In the genomic region with DNA sequence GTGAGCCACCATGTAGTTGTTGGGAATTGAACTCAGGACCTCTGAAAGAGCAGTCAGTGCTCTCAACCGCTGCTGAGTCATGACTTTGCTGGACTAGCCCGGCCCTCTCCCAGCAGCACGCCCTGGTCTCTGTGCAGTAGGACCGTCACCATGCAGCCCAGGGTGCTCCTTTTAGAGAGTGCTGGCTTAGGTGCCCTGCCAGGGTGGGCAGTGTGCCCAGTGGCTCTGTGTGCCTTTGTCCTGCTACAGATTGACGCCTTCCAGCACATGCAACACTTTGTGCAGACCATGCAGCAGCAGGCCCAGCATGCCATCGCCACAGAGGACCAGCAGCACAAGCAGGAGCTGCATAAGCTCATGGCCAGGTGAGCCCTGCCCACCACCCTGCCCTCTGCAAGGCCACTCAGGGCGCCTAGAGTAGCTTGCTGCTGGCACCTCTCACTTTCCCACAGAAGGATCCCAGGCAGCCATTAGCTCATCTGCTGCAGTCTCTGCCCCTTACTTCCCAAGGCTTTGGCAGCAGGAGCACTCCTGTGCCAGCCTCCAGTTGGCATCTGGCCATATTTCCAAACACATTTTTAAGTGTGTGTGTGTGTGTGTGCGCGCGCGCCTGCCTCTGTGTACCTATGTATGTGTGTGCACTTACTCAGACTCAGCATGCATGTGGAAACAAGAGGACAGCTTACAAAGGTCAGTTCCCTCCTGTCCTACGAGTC, we compare ENCODE assay signal across 9 mouse cellular contexts. TPM values are rescaled to one million over a fixed set of nuclear protein-coding genes. Genes with fewer than 3 reads are reported as not detected.
DNase-seq lines count a peak whose midpoint lies in the region; ATAC-seq lines count a peak whose summit lies in the region.
"Had no signal": no experiment of that assay in that cellular context is flagged by ENCODE, and none has a peak within 500 bp of the region (broad histone marks: within the 10 kb centered on the region; RNA-seq: fewer than 3 reads in every experiment).

No protein-coding gene starts in this region.

- no peak overlapping the region for H3K4me3 ChIP-seq in forebrain, embryonic 13.5 days
- H3K4me3 ChIP-seq in forebrain, embryonic 10.5 days, result no peak overlapping the region
- H3K4me3 ChIP-seq in limb, embryonic 13.5 days, result no peak overlapping the region
- no peak overlapping the region for H3K4me3 ChIP-seq in limb, embryonic 10.5 days
- no peak overlapping the region for H3K4me3 ChIP-seq in hindbrain, embryonic 16.5 days (ENCODE audit: low read length)

- H3K4me2 ChIP-seq in forebrain, embryonic 13.5 days, result no peak overlapping the region
- no peak overlapping the region for H3K4me2 ChIP-seq in limb, embryonic 13.5 days (replicated peaks)
- no peak overlapping the region for H3K4me2 ChIP-seq in hindbrain, embryonic 16.5 days (ENCODE audit: low read length)

- H3K27ac ChIP-seq in forebrain, embryonic 13.5 days, result no peak overlapping the region
- H3K27ac ChIP-seq in forebrain, embryonic 10.5 days, result no peak overlapping the region
- no peak overlapping the region for H3K27ac ChIP-seq in limb, embryonic 13.5 days
- no peak overlapping the region for H3K27ac ChIP-seq in limb, embryonic 10.5 days
- no peak overlapping the region for H3K27ac ChIP-seq in hindbrain, embryonic 16.5 days (ENCODE audit: low read depth, low read length)

- H3K27me3 ChIP-seq in forebrain, embryonic 13.5 days, result no peaks in the 10 kb centered on the region
- no peaks in the 10 kb centered on the region for H3K27me3 ChIP-seq in forebrain, embryonic 10.5 days (ENCODE audit: poor library complexity, severe bottlenecking)
- no peaks in the 10 kb centered on the region for H3K27me3 ChIP-seq in limb, embryonic 13.5 days
- H3K27me3 ChIP-seq in limb, embryonic 10.5 days (ENCODE audit: low read depth, poor library complexity, severe bottlenecking), result no peaks in the 10 kb centered on the region
- no peaks in the 10 kb centered on the region for H3K27me3 ChIP-seq in hindbrain, embryonic 16.5 days (replicated peaks; ENCODE audit: control insufficient read depth, insufficient read depth, low read length)

- peaks cover 96% of the 10 kb centered on the region for H3K36me3 ChIP-seq in forebrain, embryonic 13.5 days (ENCODE audit: poor library complexity, severe bottlenecking)
- H3K36me3 ChIP-seq in forebrain, embryonic 10.5 days (replicated peaks), result peaks cover 96% of the 10 kb centered on the region
- H3K36me3 ChIP-seq in limb, embryonic 13.5 days, result peaks cover 94% of the 10 kb centered on the region
- peaks cover 95% of the 10 kb centered on the region for H3K36me3 ChIP-seq in limb, embryonic 10.5 days
- peaks cover 64% of the 10 kb centered on the region for H3K36me3 ChIP-seq in hindbrain, embryonic 16.5 days (ENCODE audit: control insufficient read depth, insufficient read depth, low read length)

- H3K4me1 ChIP-seq in forebrain, embryonic 13.5 days, result peaks cover 5% of the 10 kb centered on the region; the same call in 1 of the 2 replicates
- no peaks in the 10 kb centered on the region for H3K4me1 ChIP-seq in forebrain, embryonic 10.5 days
- no peaks in the 10 kb centered on the region for H3K4me1 ChIP-seq in limb, embryonic 13.5 days
- H3K4me1 ChIP-seq in limb, embryonic 10.5 days, result no peaks in the 10 kb centered on the region
- no peaks in the 10 kb centered on the region for H3K4me1 ChIP-seq in hindbrain, embryonic 16.5 days (ENCODE audit: control insufficient read depth, insufficient read depth, low read depth, low read length)

- no peak for DNase-seq in forebrain, embryonic 10.5 days (ENCODE audit: extremely low spot score, low spot score)
- no peak for DNase-seq in limb, embryonic 10.5 days (ENCODE audit: low spot score)
- peak; percentile 49 for DNase-seq in cerebellum, adult 11-12 months
- DNase-seq in lung, postnatal 25 days (ENCODE audit: low spot score), result no peak
- no peak for DNase-seq in yolk sac, embryonic 10.5 days (ENCODE audit: low spot score)
- DNase-seq: B cell, adult 2 months had no signal

- ATAC-seq in forebrain, embryonic 13.5 days, result peak; percentile 66
- ATAC-seq in limb, embryonic 13.5 days (ENCODE audit: low FRiP score, low read depth), result no peak
- ATAC-seq in hindbrain, embryonic 16.5 days, result peak; percentile 89

- WGBS in forebrain, embryonic 13.5 days, result 82% methylated on average over 12 of the region's 12 CpGs
- 91% methylated on average over 12 of the region's 12 CpGs for WGBS in forebrain, embryonic 10.5 days
- 93% methylated on average over 12 of the region's 12 CpGs for WGBS in limb, embryonic 13.5 days
- WGBS in limb, embryonic 10.5 days, result 92% methylated on average over 12 of the region's 12 CpGs
- 77% methylated on average over 12 of the region's 12 CpGs for WGBS in hindbrain, embryonic 16.5 days

- H3K9me3 ChIP-seq in forebrain, embryonic 13.5 days (replicated peaks), result no peaks in the 10 kb centered on the region
- no peaks in the 10 kb centered on the region for H3K9me3 ChIP-seq in forebrain, embryonic 10.5 days
- H3K9me3 ChIP-seq in limb, embryonic 13.5 days, result no peaks in the 10 kb centered on the region
- no peaks in the 10 kb centered on the region for H3K9me3 ChIP-seq in limb, embryonic 10.5 days (replicated peaks)
- H3K9me3 ChIP-seq in hindbrain, embryonic 16.5 days (ENCODE audit: control insufficient read depth, low read length), result no peaks in the 10 kb centered on the region

- H3K9ac ChIP-seq in forebrain, embryonic 13.5 days, result no peak overlapping the region
- peak overlapping the region; percentile 50; the same call in 1 of the 2 replicates for H3K9ac ChIP-seq in limb, embryonic 13.5 days
- H3K9ac ChIP-seq in hindbrain, embryonic 16.5 days (ENCODE audit: low read depth, low read length), result no peak overlapping the region

RNA-seq across cellular contexts. Expression of gene Exosc10, which starts 24.5 kb away (rescaled TPM):
- 84.0 and 87.3 TPM in 2 replicates for polyA plus RNA-seq in forebrain, embryonic 13.5 days (2015; fragmentation: Nextera tagmentation; extraction: Ambion mirVana)
- polyA plus RNA-seq in forebrain, embryonic 10.5 days (2016; fragmentation: Nextera tagmentation; extraction: Ambion mirVana), result 96.0 and 97.2 TPM in 2 replicates
- polyA plus RNA-seq in limb, embryonic 13.5 days (2015; fragmentation: Nextera tagmentation; extraction: Ambion mirVana), result 103 TPM in 2 replicates
- polyA plus RNA-seq in limb, embryonic 10.5 days (2016; fragmentation: Nextera tagmentation; extraction: Ambion mirVana), result 108 and 115 TPM in 2 replicates
- polyA plus RNA-seq in hindbrain, embryonic 16.5 days (2015; fragmentation: Nextera tagmentation; extraction: Ambion mirVana), result 84.8 and 92.4 TPM in 2 replicates

RNA-seq across cellular contexts. Expression of gene Angptl7, which starts 33.5 kb away (rescaled TPM):
- 0.37 and 0.41 TPM in 2 replicates for polyA plus RNA-seq in forebrain, embryonic 13.5 days (2015; fragmentation: Nextera tagmentation; extraction: Ambion mirVana)
- polyA plus RNA-seq in forebrain, embryonic 10.5 days (2016; fragmentation: Nextera tagmentation; extraction: Ambion mirVana), result 0.18 and 0.29 TPM in 2 replicates
- 1.3 and 2.0 TPM in 2 replicates for polyA plus RNA-seq in limb, embryonic 13.5 days (2015; fragmentation: Nextera tagmentation; extraction: Ambion mirVana)
- polyA plus RNA-seq in limb, embryonic 10.5 days (2016; fragmentation: Nextera tagmentation; extraction: Ambion mirVana), result 0.23 and 0.56 TPM in 2 replicates
- polyA plus RNA-seq in hindbrain, embryonic 16.5 days (2015; fragmentation: Nextera tagmentation; extraction: Ambion mirVana), result 0.23 and 0.24 TPM in 2 replicates

RNA-seq across cellular contexts. Expression of gene Srm, which starts 57.5 kb away (rescaled TPM):
- 150 and 162 TPM in 2 replicates for polyA plus RNA-seq in forebrain, embryonic 13.5 days (2015; fragmentation: Nextera tagmentation; extraction: Ambion mirVana)
- 265 and 272 TPM in 2 replicates for polyA plus RNA-seq in forebrain, embryonic 10.5 days (2016; fragmentation: Nextera tagmentation; extraction: Ambion mirVana)
- polyA plus RNA-seq in limb, embryonic 13.5 days (2015; fragmentation: Nextera tagmentation; extraction: Ambion mirVana), result 216 and 223 TPM in 2 replicates
- polyA plus RNA-seq in limb, embryonic 10.5 days (2016; fragmentation: Nextera tagmentation; extraction: Ambion mirVana), result 249 and 363 TPM in 2 replicates
- 179 and 186 TPM in 2 replicates for polyA plus RNA-seq in hindbrain, embryonic 16.5 days (2015; fragmentation: Nextera tagmentation; extraction: Ambion mirVana)
